Mouse (Mus musculus): ENCODE data around the gene Ppp1r12c. TPM values are rescaled to one million over a fixed set of nuclear protein-coding genes. Genes with fewer than 3 reads are reported as not detected.
A peak's percentile ranks its signal among the peaks of the same experiment; 100 is the strongest.

Ppp1r12c gene
- polyA plus RNA-seq, 1 experiment from 2014 or later = 31.6 TPM

GRCm38 (mm10) chr7:4473940-4474339 is 27.5 kb downstream of the Ppp1r12c start:
- H3K4me1 ChIP-seq (ENCODE audit: insufficient read depth, low read length) = peaks cover 14% of the 10 kb centered on the region
- H3K4me2 ChIP-seq (replicated peaks; ENCODE audit: low read depth, low read length) = peak overlapping the region; percentile 26; the same call in 1 of the 2 replicates
- H3K36me3 ChIP-seq (ENCODE audit: insufficient read depth, low read length) = no peaks in the 10 kb centered on the region; the same call in 1 of the 2 replicates
- H3K4me3 ChIP-seq (ENCODE audit: low read length) = no peak overlapping the region
- ATAC-seq (ENCODE audit: low FRiP score, low TSS enrichment) = no peak
- no peaks in the 10 kb centered on the region for H3K9me3 ChIP-seq (ENCODE audit: low read length)
- H3K27ac ChIP-seq (ENCODE audit: low read length) = no peak overlapping the region
- WGBS = 11% methylated on average over 19 of the region's 19 CpGs
- H3K9ac ChIP-seq (replicated peaks; ENCODE audit: low read length) = no peak overlapping the region
- H3K27me3 ChIP-seq (ENCODE audit: insufficient read depth, low read length) = peaks cover 36% of the 10 kb centered on the region

GRCm38 (mm10) chr7:4471179-4471555 is 30.3 kb downstream of the Ppp1r12c start:
- 2% methylated on average over 24 of the region's 24 CpGs for WGBS
- no peaks in the 10 kb centered on the region for H3K9me3 ChIP-seq (ENCODE audit: low read length)
- ATAC-seq (ENCODE audit: low FRiP score, low TSS enrichment) = peak; percentile 90
- peak overlapping the region; percentile 69 for H3K4me2 ChIP-seq (replicated peaks; ENCODE audit: low read depth, low read length)
- H3K4me3 ChIP-seq (ENCODE audit: low read length) = peak overlapping the region; percentile 39
- no peak overlapping the region for H3K27ac ChIP-seq (ENCODE audit: low read length)
- H3K9ac ChIP-seq (replicated peaks; ENCODE audit: low read length) = peak overlapping the region; percentile 43
- no peaks in the 10 kb centered on the region; the same call in 1 of the 2 replicates for H3K36me3 ChIP-seq (ENCODE audit: insufficient read depth, low read length)
- 0 out of 2 replicates have a peak, but pooled peaks cover 4% of the 10 kb centered on the region for H3K4me1 ChIP-seq (ENCODE audit: insufficient read depth, low read length)
- peaks cover 36% of the 10 kb centered on the region for H3K27me3 ChIP-seq (ENCODE audit: insufficient read depth, low read length)

GRCm38 (mm10) chr7:4470275-4471178 is 31.0 kb downstream of the Ppp1r12c start:
- Histone ChIP-seq H3K9ac (replicated peaks; ENCODE audit: low read length) (peak overlapping the region; percentile 62), H3K4me1 (ENCODE audit: insufficient read depth, low read length) (0 out of 2 replicates have a peak, but pooled peaks cover 4% of the 10 kb centered on the region)
- WGBS = 3% methylated on average over 35 of the region's 35 CpGs

GRCm38 (mm10) chr7:4467801-4468200 is 33.7 kb downstream of the Ppp1r12c start:
- ATAC-seq (ENCODE audit: low FRiP score, low TSS enrichment) = no peak
- Histone ChIP-seq H3K36me3 (ENCODE audit: insufficient read depth, low read length) (no peaks in the 10 kb centered on the region), H3K4me2 (replicated peaks; ENCODE audit: low read depth, low read length) (no peak overlapping the region), H3K27ac (ENCODE audit: low read length) (no peak overlapping the region), H3K4me3 (ENCODE audit: low read length) (no peak overlapping the region), H3K9me3 (ENCODE audit: low read length) (no peaks in the 10 kb centered on the region), H3K9ac (replicated peaks; ENCODE audit: low read length) (no peak overlapping the region), H3K4me1 (ENCODE audit: insufficient read depth, low read length) (peaks cover 17% of the 10 kb centered on the region; the same call in 1 of the 2 replicates), H3K27me3 (ENCODE audit: insufficient read depth, low read length) (peaks cover 15% of the 10 kb centered on the region)
- 68% methylated on average over 3 of the region's 3 CpGs for WGBS

More at GRCm38 (mm10) chr7:4470275-4471178, 31.0 kb downstream of the Ppp1r12c start:
- H3K27me3 ChIP-seq (ENCODE audit: insufficient read depth, low read length) = peaks cover 36% of the 10 kb centered on the region
- no peak overlapping the region for H3K27ac ChIP-seq (ENCODE audit: low read length)
- peak overlapping the region; percentile 69 for H3K4me2 ChIP-seq (replicated peaks; ENCODE audit: low read depth, low read length)
- H3K4me3 ChIP-seq (ENCODE audit: low read length) = peak overlapping the region; percentile 39
- peak; percentile 44 for ATAC-seq (ENCODE audit: low FRiP score, low TSS enrichment)
- H3K36me3 ChIP-seq (ENCODE audit: insufficient read depth, low read length) = no peaks in the 10 kb centered on the region; the same call in 1 of the 2 replicates
- no peaks in the 10 kb centered on the region for H3K9me3 ChIP-seq (ENCODE audit: low read length)

- Histone ChIP-seq H3K9me3 (ENCODE audit: low read length) (no peaks in the 10 kb centered on the region), H3K27ac (ENCODE audit: low read length) (peak overlapping the region; percentile 72; the same call in 1 of the 2 replicates), H3K27me3 (ENCODE audit: insufficient read depth, low read length) (no peaks in the 10 kb centered on the region), H3K4me2 (replicated peaks; ENCODE audit: low read depth, low read length) (peak overlapping the region; percentile 39), H3K9ac (replicated peaks; ENCODE audit: low read length) (no peak overlapping the region), H3K4me3 (ENCODE audit: low read length) (0 out of 2 replicates have a peak overlapping the region, but pooled peaks have one; percentile 18), H3K4me1 (ENCODE audit: insufficient read depth, low read length) (peaks cover 13% of the 10 kb centered on the region; the same call in 1 of the 2 replicates), H3K36me3 (ENCODE audit: insufficient read depth, low read length) (no peaks in the 10 kb centered on the region)
- 3% methylated on average over 12 of the region's 12 CpGs for whole genome bisulfite sequencing
- peak; percentile 89 for ATAC-seq (ENCODE audit: low FRiP score, low TSS enrichment)
These were observed 37.2 kb downstream of the Ppp1r12c start for GRCm38 (mm10) chr7:4464194-4464824.

GRCm38 (mm10) chr7:4460576-4461434 is 40.7 kb downstream of the Ppp1r12c start, which contains the start of gene Eps8l1:
TSS of gene Eps8l1 (plus strand) at chr7:4460674.
- Histone ChIP-seq H3K36me3 (ENCODE audit: insufficient read depth, low read length) (no peaks in the 10 kb centered on the region), H3K9ac (replicated peaks; ENCODE audit: low read length) (peak within 1 kb of the TSS; percentile 63), H3K27ac (ENCODE audit: low read length) (peak within 1 kb of the TSS; percentile 75), H3K4me1 (ENCODE audit: insufficient read depth, low read length) (peaks cover 13% of the 10 kb centered on the region; the same call in 1 of the 2 replicates), H3K27me3 (ENCODE audit: insufficient read depth, low read length) (no peaks in the 10 kb centered on the region), H3K4me3 (ENCODE audit: low read length) (peak within 1 kb of the TSS; percentile 42), H3K4me2 (replicated peaks; ENCODE audit: low read depth, low read length) (peak within 1 kb of the TSS; percentile 49), H3K9me3 (ENCODE audit: low read length) (no peaks in the 10 kb centered on the region)
- peak; percentile 52 for ATAC-seq (ENCODE audit: low FRiP score, low TSS enrichment)
- 68% methylated on average over 12 of the region's 16 CpGs for WGBS

GRCm38 (mm10) chr7:4452644-4453043 is 48.8 kb downstream of the Ppp1r12c start:
- Histone ChIP-seq H3K27me3 (ENCODE audit: insufficient read depth, low read length) (no peaks in the 10 kb centered on the region), H3K27ac (ENCODE audit: low read length) (no peak overlapping the region), H3K9ac (replicated peaks; ENCODE audit: low read length) (no peak overlapping the region), H3K36me3 (ENCODE audit: insufficient read depth, low read length) (no peaks in the 10 kb centered on the region), H3K4me1 (ENCODE audit: insufficient read depth, low read length) (no peaks in the 10 kb centered on the region), H3K4me2 (replicated peaks; ENCODE audit: low read depth, low read length) (no peak overlapping the region), H3K4me3 (ENCODE audit: low read length) (no peak overlapping the region), H3K9me3 (ENCODE audit: low read length) (no peaks in the 10 kb centered on the region)
- WGBS = 16% methylated on average over 4 of the region's 4 CpGs
- no peak for ATAC-seq (ENCODE audit: low FRiP score, low TSS enrichment)

GRCm38 (mm10) chr7:4449211-4449610 is 52.3 kb downstream of the Ppp1r12c start:
- WGBS = 8% methylated on average over 2 of the region's 2 CpGs
- H3K27me3 ChIP-seq (ENCODE audit: insufficient read depth, low read length) = no peaks in the 10 kb centered on the region
- H3K9ac ChIP-seq (replicated peaks; ENCODE audit: low read length) = no peak overlapping the region
- no peak overlapping the region for H3K27ac ChIP-seq (ENCODE audit: low read length)
- no peak overlapping the region for H3K4me3 ChIP-seq (ENCODE audit: low read length)
- no peak for ATAC-seq (ENCODE audit: low FRiP score, low TSS enrichment)
- no peak overlapping the region for H3K4me2 ChIP-seq (replicated peaks; ENCODE audit: low read depth, low read length)
- peaks cover 6% of the 10 kb centered on the region for H3K4me1 ChIP-seq (ENCODE audit: insufficient read depth, low read length)
- H3K9me3 ChIP-seq (ENCODE audit: low read length) = no peaks in the 10 kb centered on the region; the same call in 1 of the 2 replicates
- no peaks in the 10 kb centered on the region for H3K36me3 ChIP-seq (ENCODE audit: insufficient read depth, low read length)

GRCm38 (mm10) chr7:4448439-4448838 is 53.0 kb downstream of the Ppp1r12c start:
- ATAC-seq (ENCODE audit: low FRiP score, low TSS enrichment) = no peak
- 90% methylated on average over 3 of the region's 3 CpGs for WGBS
- H3K27me3 ChIP-seq (ENCODE audit: insufficient read depth, low read length) = no peaks in the 10 kb centered on the region

More at GRCm38 (mm10) chr7:4448439-4448838, 53.0 kb downstream of the Ppp1r12c start:
- Histone ChIP-seq H3K9me3 (ENCODE audit: low read length) (no peaks in the 10 kb centered on the region; the same call in 1 of the 2 replicates), H3K4me3 (ENCODE audit: low read length) (no peak overlapping the region), H3K9ac (replicated peaks; ENCODE audit: low read length) (no peak overlapping the region), H3K4me2 (replicated peaks; ENCODE audit: low read depth, low read length) (no peak overlapping the region), H3K27ac (ENCODE audit: low read length) (no peak overlapping the region), H3K4me1 (ENCODE audit: insufficient read depth, low read length) (peaks cover 6% of the 10 kb centered on the region), H3K36me3 (ENCODE audit: insufficient read depth, low read length) (peaks cover 7% of the 10 kb centered on the region; the same call in 1 of the 2 replicates)
